Mouse (Mus musculus) kidney, embryonic 14.5 days (tissue): ENCODE results near the gene Wdr18. TPM values are rescaled to one million over a fixed set of nuclear protein-coding genes. Genes with fewer than 3 reads are reported as not detected.
A peak's percentile ranks its signal among the peaks of the same experiment; 100 is the strongest.

Experiments used
- ATAC-seq: fragments of 200-750 bp; cut with Nextera tagmentation; 2 replicates; pipeline ENCODE4 v1.8.0; 2017; ENCODE audit warnings: moderate number of reproducible peaks, mild to moderate bottlenecking, moderate TSS enrichment, moderate library complexity; ENCODE audit not compliant: low FRiP score, low TSS enrichment
- H3K27ac ChIP-seq: fragments of 300-500 bp; sonication (generic); 2 replicates; pipeline ENCODE4 v1.5.1; 2014; ENCODE audit warnings: low read depth, mild to moderate bottlenecking, low read length, moderate library complexity, mixed read lengths
- H3K27me3 ChIP-seq: fragments of 300-500 bp; sonication (generic); 2 replicates; pipeline ENCODE4 v1.6.1; 2014; ENCODE audit warnings: mild to moderate bottlenecking, low read length; ENCODE audit not compliant: control insufficient read depth, insufficient read depth
- H3K36me3 ChIP-seq: fragments of 300-500 bp; sonication (generic); 2 replicates; pipeline ENCODE4 v1.6.1; 2014; ENCODE audit warnings: low read length, mixed read lengths; ENCODE audit not compliant: control insufficient read depth, insufficient read depth
- H3K4me1 ChIP-seq: fragments of 300-500 bp; sonication (generic); 2 replicates; pipeline ENCODE4 v1.6.1; 2014; ENCODE audit warnings: low read length, mixed read lengths; ENCODE audit not compliant: control insufficient read depth, insufficient read depth
- H3K4me2 ChIP-seq: fragments of 300-500 bp; sonication (generic); replicated peaks from 2 replicates; pipeline ENCODE4 v1.6.1; 2014; ENCODE audit warnings: low read depth, mild to moderate bottlenecking, low read length
- H3K4me3 ChIP-seq: fragments of 300-500 bp; sonication (generic); 2 replicates; pipeline ENCODE4 v1.5.1; 2014; ENCODE audit warnings: mild to moderate bottlenecking, low read length
- H3K9ac ChIP-seq: fragments of 300-500 bp; sonication (generic); 2 replicates; pipeline ENCODE4 v1.6.1; 2014; ENCODE audit warnings: low read depth, mild to moderate bottlenecking, low read length, moderate library complexity
- H3K9me3 ChIP-seq: fragments of 300-500 bp; sonication (generic); 2 replicates; pipeline ENCODE4 v1.6.1; 2016; ENCODE audit warnings: low read length; ENCODE audit not compliant: control insufficient read depth
- WGBS: fragments of 180-500 bp; shearing (Covaris S2); extraction: QIAGEN DNeasy Blood & Tissue Kit; methylation state at CpG from one replicate; pipeline ENCODE4 v1.1.7; 2014; 5-methylcytosine and 5-hydroxymethylcytosine counted together
- polyA plus RNA-seq: library from polyadenylated mRNA; unstranded; fragments of >200 nt; fragmentation: Nextera tagmentation; extraction: Ambion mirVana; gene quantifications from 2 replicates; pipeline ENCODE4 v1.2.1, GENCODE M21; 2014

Gene Wdr18
- polyA plus RNA-seq, 1 experiment from 2014 or later, result 132 TPM

- Histone ChIP-seq H3K9me3 (no peaks in the 10 kb centered on the region), H3K27ac (no peak overlapping the region), H3K4me3 (peak overlapping the region; percentile 53; the same call in 1 of the 2 replicates), H3K36me3 (peaks cover 4% of the 10 kb centered on the region; the same call in 1 of the 2 replicates), H3K4me2 (peak overlapping the region; percentile 62), H3K9ac (no peak overlapping the region), H3K27me3 (peaks cover 51% of the 10 kb centered on the region), H3K4me1 (peaks cover 28% of the 10 kb centered on the region)
- ATAC-seq, result no peak
- WGBS, result 73% methylated on average over 5 of the region's 5 CpGs
These were observed 42.3 kb upstream of the Wdr18 start for GRCm38 (mm10) chr10:79917532-79918100.

GRCm38 (mm10) chr10:79918231-79919078 is 41.5 kb upstream of the Wdr18 start:
- H3K4me1 ChIP-seq, result peaks cover 28% of the 10 kb centered on the region
- no peaks in the 10 kb centered on the region for H3K9me3 ChIP-seq
- peak overlapping the region; percentile 12; the same call in 1 of the 2 replicates for H3K4me3 ChIP-seq
- WGBS, result 6% methylated on average over 35 of the region's 35 CpGs
- no peak overlapping the region for H3K27ac ChIP-seq
- H3K4me2 ChIP-seq, result peak overlapping the region; percentile 32
- peaks cover 58% of the 10 kb centered on the region for H3K27me3 ChIP-seq
- H3K36me3 ChIP-seq, result no peaks in the 10 kb centered on the region
- H3K9ac ChIP-seq, result 0 out of 2 replicates have a peak overlapping the region, but pooled peaks have one; percentile 40
- ATAC-seq, result no peak

GRCm38 (mm10) chr10:79919251-79919849 is 40.6 kb upstream of the Wdr18 start:
- ATAC-seq, result no peak
- H3K4me2 ChIP-seq, result peak overlapping the region; percentile 32

GRCm38 (mm10) chr10:79920056-79920890 is 39.7 kb upstream of the Wdr18 start:
- Histone ChIP-seq H3K9ac (no peak overlapping the region), H3K4me3 (peak overlapping the region; percentile 20), H3K4me1 (peaks cover 22% of the 10 kb centered on the region), H3K4me2 (peak overlapping the region; percentile 46; the same call in 1 of the 2 replicates), H3K27ac (no peak overlapping the region), H3K27me3 (peaks cover 58% of the 10 kb centered on the region), H3K36me3 (no peaks in the 10 kb centered on the region), H3K9me3 (no peaks in the 10 kb centered on the region)
- WGBS, result 18% methylated on average over 26 of the region's 26 CpGs
- peak; percentile 14; the same call in 1 of the 2 replicates for ATAC-seq

More at GRCm38 (mm10) chr10:79919251-79919849, 40.6 kb upstream of the Wdr18 start:
- 4% methylated on average over 21 of the region's 21 CpGs for WGBS
- no peaks in the 10 kb centered on the region for H3K9me3 ChIP-seq
- no peak overlapping the region for H3K9ac ChIP-seq
- H3K4me3 ChIP-seq, result peak overlapping the region; percentile 21
- peaks cover 24% of the 10 kb centered on the region for H3K4me1 ChIP-seq
- H3K36me3 ChIP-seq, result no peaks in the 10 kb centered on the region
- peaks cover 58% of the 10 kb centered on the region for H3K27me3 ChIP-seq
- H3K27ac ChIP-seq, result no peak overlapping the region

- H3K4me1 ChIP-seq, result peaks cover 24% of the 10 kb centered on the region
- 6% methylated on average over 41 of the region's 41 CpGs for WGBS
- peaks cover 58% of the 10 kb centered on the region for H3K27me3 ChIP-seq
- H3K4me2 ChIP-seq, result peak within 1 kb of the TSS; percentile 46
- H3K4me3 ChIP-seq, result peak within 1 kb of the TSS; percentile 20
- no peak within 1 kb of the TSS for H3K27ac ChIP-seq
- peak within 1 kb of the TSS; percentile 40 for H3K9ac ChIP-seq
- H3K9me3 ChIP-seq, result no peaks in the 10 kb centered on the region
- H3K36me3 ChIP-seq, result no peaks in the 10 kb centered on the region
- ATAC-seq, result no peak
These were observed 38.9 kb upstream of the Wdr18 start, which contains the start of gene R3hdm4 for GRCm38 (mm10) chr10:79920958-79921535. R3hdm4 (minus strand) TSS chr10:79921208.

GRCm38 (mm10) chr10:79921572-79921971 is 38.4 kb upstream of the Wdr18 start:
- Histone ChIP-seq H3K36me3 (no peaks in the 10 kb centered on the region), H3K9me3 (no peaks in the 10 kb centered on the region), H3K27ac (no peak overlapping the region), H3K4me3 (peak overlapping the region; percentile 20), H3K4me2 (peak overlapping the region; percentile 46), H3K27me3 (peaks cover 58% of the 10 kb centered on the region), H3K9ac (peak overlapping the region; percentile 40), H3K4me1 (peaks cover 27% of the 10 kb centered on the region)
- WGBS, result 1% methylated on average over 34 of the region's 34 CpGs
- no peak for ATAC-seq

- H3K4me3 ChIP-seq, result no peak overlapping the region
- H3K4me2 ChIP-seq, result no peak overlapping the region; the same call in 1 of the 2 replicates
- H3K9me3 ChIP-seq, result no peaks in the 10 kb centered on the region
- H3K9ac ChIP-seq, result no peak overlapping the region
- ATAC-seq, result no peak
- peaks cover 31% of the 10 kb centered on the region for H3K27me3 ChIP-seq
- no peaks in the 10 kb centered on the region for H3K36me3 ChIP-seq
- WGBS, result 12% methylated on average over 29 of the region's 29 CpGs
- peaks cover 37% of the 10 kb centered on the region for H3K4me1 ChIP-seq
- H3K27ac ChIP-seq, result no peak overlapping the region
These were observed 34.8 kb upstream of the Wdr18 start for GRCm38 (mm10) chr10:79924998-79925784.
